Mouse (Mus musculus): ENCODE data around the gene Ccdc63. TPM values are rescaled to one million over a fixed set of nuclear protein-coding genes. Genes with fewer than 3 reads are reported as not detected.
A peak's percentile ranks its signal among the peaks of the same experiment; 100 is the strongest.

Ccdc63 gene
- total RNA-seq, 1 experiment: 2.2 TPM

DNA sequence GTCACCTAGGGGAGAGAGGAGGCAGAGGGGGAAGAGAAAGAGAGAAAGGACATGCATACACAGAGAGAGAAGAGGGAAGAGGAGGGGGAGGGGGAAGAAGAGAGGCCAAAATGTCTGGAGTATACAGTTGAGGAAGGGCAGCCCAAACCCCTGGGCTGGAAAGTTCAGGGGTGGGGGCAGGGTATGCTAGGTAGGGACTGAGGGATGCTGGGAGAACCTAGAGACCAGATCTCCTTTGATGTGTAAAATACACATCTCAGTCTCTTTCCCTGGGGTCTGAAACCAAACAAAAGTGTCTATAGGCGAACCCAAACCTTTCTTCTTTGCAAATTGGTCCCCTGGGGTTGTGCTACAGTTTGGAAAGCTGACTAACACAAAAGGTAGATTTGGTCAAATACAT, 7.5 kb upstream of the Ccdc63 start:
- no peak overlapping the region for H3K4me3 ChIP-seq (ENCODE audit: insufficient read depth in 1 of 2, low read depth in 1 of 2, low read length in 2 of 2, poor library complexity in 1 of 2, severe bottlenecking in 1 of 2)
- no peak for DNase-seq (ENCODE audit: low read depth, low spot score)
- no peak overlapping the region for H3K9ac ChIP-seq (ENCODE audit: insufficient read depth, low read depth, low read length, poor library complexity, severe bottlenecking)
- H3K27ac ChIP-seq (ENCODE audit: insufficient read depth, low read depth, low read length, poor library complexity, severe bottlenecking): peak overlapping the region; percentile 87
- no peaks in the 10 kb centered on the region for H3K9me3 ChIP-seq (ENCODE audit: control insufficient read depth, insufficient read depth, low read depth, low read length)
- H3K36me3 ChIP-seq (ENCODE audit: control insufficient read depth, insufficient read depth, low read length, poor library complexity, severe bottlenecking): no peaks in the 10 kb centered on the region
- TF ChIP-seq HCFC1 (IDR thresholded peaks at IDR 0.05; ENCODE audit: borderline replicate concordance, insufficient read depth, low read length): no peak
- no peak for TF ChIP-seq ZNF384 (IDR thresholded peaks at IDR 0.05; ENCODE audit: low read depth, low read length)
- 0 out of 2 replicates have a peak, but pooled peaks have one; percentile 33 for TF ChIP-seq CHD2 (IDR thresholded peaks at IDR 0.05; ENCODE audit: low read depth, low read length)
- no peak for TF ChIP-seq ZC3H11A (IDR thresholded peaks at IDR 0.05; ENCODE audit: borderline replicate concordance, low read depth, low read length)
- no peak for TF ChIP-seq MAFK (IDR thresholded peaks at IDR 0.05; ENCODE audit: insufficient read depth, low read depth, low read length)
- in situ Hi-C loops (cut with MboI; ENCODE audit: low sequenced_read_pairs in 2 of 2, unreplicated experiment in 2 of 2): no loop called here
- H3K4me1 ChIP-seq (ENCODE audit: control insufficient read depth in 2 of 2, insufficient read depth in 2 of 2, low read length in 2 of 2, poor library complexity in 1 of 2): peaks cover 2 to 11% of the 10 kb centered on the region in 2 experiments

DNA sequence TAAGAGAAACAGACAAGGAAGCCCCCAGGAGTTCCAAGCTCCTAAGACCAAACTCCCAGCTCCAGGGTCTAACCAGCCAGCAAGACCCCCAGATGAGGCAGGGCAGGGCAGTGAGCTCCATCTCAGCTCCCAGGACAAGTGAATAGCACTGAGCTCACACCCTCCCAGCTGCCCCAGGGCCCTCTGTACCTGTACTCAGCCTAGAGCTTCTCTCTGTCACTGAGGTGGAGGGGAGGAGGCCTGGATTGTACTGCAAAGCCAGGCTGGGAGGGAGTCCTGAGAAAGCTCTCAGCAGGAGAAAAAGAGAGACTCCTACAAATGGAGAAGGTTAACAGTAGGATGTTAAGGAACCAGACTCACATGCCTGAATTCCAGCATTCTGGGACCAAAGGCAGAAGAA, 6.0 kb upstream of the Ccdc63 start:
- TF ChIP-seq ZC3H11A (IDR thresholded peaks at IDR 0.05; ENCODE audit: borderline replicate concordance, low read depth, low read length) (no peak), ZNF384 (IDR thresholded peaks at IDR 0.05; ENCODE audit: low read depth, low read length) (no peak)
- Histone ChIP-seq H3K4me1 (ENCODE audit: control insufficient read depth in 2 of 2, insufficient read depth in 2 of 2, low read length in 2 of 2, poor library complexity in 1 of 2) (peaks cover 2 to 11% of the 10 kb centered on the region in 2 experiments), H3K27ac (ENCODE audit: insufficient read depth, low read depth, low read length, poor library complexity, severe bottlenecking) (peak overlapping the region; percentile 38; the same call in 1 of the 2 replicates), H3K4me3 (ENCODE audit: insufficient read depth in 1 of 2, low read depth in 1 of 2, low read length in 2 of 2, poor library complexity in 1 of 2, severe bottlenecking in 1 of 2) (peak overlapping the region in 1 of 2 experiments; percentile 49; a peak in 1 of 4 replicates), H3K9ac (ENCODE audit: insufficient read depth, low read depth, low read length, poor library complexity, severe bottlenecking) (no peak overlapping the region; the same call in 1 of the 2 replicates), H3K36me3 (ENCODE audit: control insufficient read depth, insufficient read depth, low read length, poor library complexity, severe bottlenecking) (no peaks in the 10 kb centered on the region), H3K9me3 (ENCODE audit: control insufficient read depth, insufficient read depth, low read depth, low read length) (no peaks in the 10 kb centered on the region)
- in situ Hi-C loops (cut with MboI; ENCODE audit: low sequenced_read_pairs in 2 of 2, unreplicated experiment in 2 of 2): no loop called here
- no peak for DNase-seq (ENCODE audit: low read depth, low spot score)

DNA sequence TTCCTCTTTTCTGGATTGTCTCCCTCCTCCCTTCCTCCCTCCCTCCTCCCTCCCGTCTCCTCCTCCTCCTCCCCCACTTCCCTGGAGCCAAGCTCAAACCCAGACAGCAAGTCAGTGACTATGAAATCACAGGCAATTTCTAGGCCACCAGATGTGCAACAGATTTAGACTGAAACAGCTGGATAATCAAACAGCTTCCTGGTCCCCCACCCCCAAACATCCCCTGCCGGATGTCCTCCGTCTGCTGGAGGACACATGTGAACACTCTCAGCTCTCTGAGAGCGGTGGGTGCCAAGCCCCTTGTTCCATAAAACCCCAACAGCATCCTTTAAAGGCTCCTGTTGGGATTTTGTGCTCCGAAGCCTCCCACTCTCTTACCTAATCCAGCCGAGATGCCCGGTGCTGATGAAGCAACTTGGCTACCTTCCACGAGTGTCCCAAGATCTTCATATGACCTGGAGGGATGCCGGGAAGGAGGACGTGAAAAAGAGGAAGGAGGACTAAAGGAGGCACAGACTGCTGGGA, 5.5 kb upstream of the Ccdc63 start:
- peak overlapping the region; percentile 6; the same call in 1 of the 2 replicates for H3K9ac ChIP-seq (ENCODE audit: insufficient read depth, low read depth, low read length, poor library complexity, severe bottlenecking)
- TF ChIP-seq MAFK (IDR thresholded peaks at IDR 0.05; ENCODE audit: insufficient read depth, low read depth, low read length) (no peak), ZC3H11A (IDR thresholded peaks at IDR 0.05; ENCODE audit: borderline replicate concordance, low read depth, low read length) (no peak), CHD2 (IDR thresholded peaks at IDR 0.05; ENCODE audit: low read depth, low read length) (no peak), ZNF384 (IDR thresholded peaks at IDR 0.05; ENCODE audit: low read depth, low read length) (no peak), HCFC1 (IDR thresholded peaks at IDR 0.05; ENCODE audit: borderline replicate concordance, insufficient read depth, low read length) (no peak)
- no peaks in the 10 kb centered on the region for H3K36me3 ChIP-seq (ENCODE audit: control insufficient read depth, insufficient read depth, low read length, poor library complexity, severe bottlenecking)
- no peak for DNase-seq (ENCODE audit: low read depth, low spot score)
- peak overlapping the region; percentile 38; the same call in 1 of the 2 replicates for H3K27ac ChIP-seq (ENCODE audit: insufficient read depth, low read depth, low read length, poor library complexity, severe bottlenecking)
- H3K4me3 ChIP-seq (ENCODE audit: insufficient read depth in 1 of 2, low read depth in 1 of 2, low read length in 2 of 2, poor library complexity in 1 of 2, severe bottlenecking in 1 of 2): peak overlapping the region in 1 of 2 experiments; percentile 49; a peak in 2 of 4 replicates
- no peaks in the 10 kb centered on the region for H3K9me3 ChIP-seq (ENCODE audit: control insufficient read depth, insufficient read depth, low read depth, low read length)
- in situ Hi-C loops (cut with MboI; ENCODE audit: low sequenced_read_pairs in 2 of 2, unreplicated experiment in 2 of 2): no loop called here
- peaks cover 2 to 8% of the 10 kb centered on the region in 2 experiments for H3K4me1 ChIP-seq (ENCODE audit: control insufficient read depth in 2 of 2, insufficient read depth in 2 of 2, low read length in 2 of 2, poor library complexity in 1 of 2)

DNA sequence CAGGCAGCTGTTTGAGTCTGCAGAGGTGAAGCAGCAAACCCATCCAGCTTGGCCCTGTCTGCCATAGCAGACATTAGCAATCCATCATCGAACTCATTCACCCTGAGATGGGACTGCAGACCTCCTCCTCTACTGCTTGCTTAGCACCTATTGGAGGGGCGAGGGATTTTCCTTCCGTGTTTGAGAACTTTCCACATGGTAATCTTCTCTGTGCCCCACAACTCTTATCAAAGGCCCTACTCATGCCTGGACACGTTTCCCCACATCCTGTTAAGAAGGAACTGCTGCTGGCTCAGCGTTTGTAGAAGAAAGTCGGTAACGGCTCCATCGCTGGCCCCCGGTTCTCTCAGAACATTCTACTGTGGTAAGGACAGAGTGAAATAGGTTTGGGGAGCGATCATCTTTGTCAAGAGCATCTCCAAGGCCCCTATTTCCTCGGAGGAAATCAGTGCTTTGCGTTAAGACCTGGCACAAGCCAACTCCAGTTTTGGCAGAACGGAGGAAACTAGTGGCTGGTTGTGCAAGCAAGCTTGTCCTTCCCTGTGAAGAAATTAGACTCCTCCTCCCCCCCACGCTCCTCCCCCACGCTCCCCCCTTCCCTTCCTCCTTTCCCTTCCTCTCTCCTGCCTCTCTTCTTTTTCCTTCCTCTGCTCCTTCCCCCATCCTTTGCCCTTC, 4.9 kb upstream of the Ccdc63 start:
- in situ Hi-C loops (cut with MboI; ENCODE audit: low sequenced_read_pairs in 2 of 2, unreplicated experiment in 2 of 2): no loop called here
- Histone ChIP-seq H3K36me3 (ENCODE audit: control insufficient read depth, insufficient read depth, low read length, poor library complexity, severe bottlenecking) (no peaks in the 10 kb centered on the region), H3K9ac (ENCODE audit: insufficient read depth, low read depth, low read length, poor library complexity, severe bottlenecking) (peak overlapping the region; percentile 35; the same call in 1 of the 2 replicates), H3K4me1 (ENCODE audit: control insufficient read depth in 2 of 2, insufficient read depth in 2 of 2, low read length in 2 of 2, poor library complexity in 1 of 2) (peaks cover 2 to 8% of the 10 kb centered on the region in 2 experiments), H3K4me3 (ENCODE audit: insufficient read depth in 1 of 2, low read depth in 1 of 2, low read length in 2 of 2, poor library complexity in 1 of 2, severe bottlenecking in 1 of 2) (peak overlapping the region; percentile 36 to 49), H3K9me3 (ENCODE audit: control insufficient read depth, insufficient read depth, low read depth, low read length) (no peaks in the 10 kb centered on the region), H3K27ac (ENCODE audit: insufficient read depth, low read depth, low read length, poor library complexity, severe bottlenecking) (peak overlapping the region; percentile 38; the same call in 1 of the 2 replicates)
- TF ChIP-seq HCFC1 (IDR thresholded peaks at IDR 0.05; ENCODE audit: borderline replicate concordance, insufficient read depth, low read length) (no peak), ZC3H11A (IDR thresholded peaks at IDR 0.05; ENCODE audit: borderline replicate concordance, low read depth, low read length) (no peak), MAFK (IDR thresholded peaks at IDR 0.05; ENCODE audit: insufficient read depth, low read depth, low read length) (no peak), CHD2 (IDR thresholded peaks at IDR 0.05; ENCODE audit: low read depth, low read length) (no peak), ZNF384 (IDR thresholded peaks at IDR 0.05; ENCODE audit: low read depth, low read length) (no peak)
- peak; percentile 60 for DNase-seq (ENCODE audit: low read depth, low spot score)
